Mouse (Mus musculus): ENCODE measurements at regions not wholly inside any gene's neighbourhood (a gene's known extent, or its start where the extent isn't known, plus 50 kb on each side); places are given as distances from the start of the nearest gene placed in this dataset.
A peak's percentile ranks its signal among the peaks of the same experiment; 100 is the strongest.

DNA sequence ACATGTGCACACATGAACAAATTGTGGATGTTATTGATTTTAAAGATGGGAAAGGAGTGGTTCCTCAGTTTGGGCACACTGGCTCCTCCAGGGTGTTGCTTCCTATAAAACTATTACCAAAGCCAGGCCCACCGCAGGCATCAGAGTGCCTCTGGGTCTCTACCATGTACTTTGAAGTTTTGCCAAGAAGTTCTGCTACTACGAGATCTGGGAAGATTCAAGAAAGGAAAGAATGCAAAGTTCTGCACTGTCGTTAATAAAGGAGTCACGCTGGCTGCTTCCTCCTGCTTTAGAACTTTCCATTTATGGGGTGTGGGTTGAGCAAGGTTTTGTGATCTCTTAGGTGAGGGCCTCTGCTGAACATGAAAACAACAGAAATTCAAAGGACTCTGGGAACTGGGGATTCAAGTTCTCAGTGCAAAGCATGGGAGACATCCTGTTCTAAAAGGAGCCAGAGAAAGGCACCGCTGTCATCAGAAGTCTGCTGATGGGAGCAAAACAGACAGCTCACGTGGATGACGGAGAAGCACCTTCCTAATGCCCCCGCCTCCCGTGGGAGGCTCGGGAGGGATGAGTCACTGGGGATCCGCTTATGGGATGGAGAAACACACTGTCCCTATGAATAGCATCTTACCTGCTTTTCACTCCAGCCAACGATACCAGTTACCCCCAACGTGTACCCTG is 394.6 kb upstream of the Kazn start:
- DNase-seq: no peak

DNA sequence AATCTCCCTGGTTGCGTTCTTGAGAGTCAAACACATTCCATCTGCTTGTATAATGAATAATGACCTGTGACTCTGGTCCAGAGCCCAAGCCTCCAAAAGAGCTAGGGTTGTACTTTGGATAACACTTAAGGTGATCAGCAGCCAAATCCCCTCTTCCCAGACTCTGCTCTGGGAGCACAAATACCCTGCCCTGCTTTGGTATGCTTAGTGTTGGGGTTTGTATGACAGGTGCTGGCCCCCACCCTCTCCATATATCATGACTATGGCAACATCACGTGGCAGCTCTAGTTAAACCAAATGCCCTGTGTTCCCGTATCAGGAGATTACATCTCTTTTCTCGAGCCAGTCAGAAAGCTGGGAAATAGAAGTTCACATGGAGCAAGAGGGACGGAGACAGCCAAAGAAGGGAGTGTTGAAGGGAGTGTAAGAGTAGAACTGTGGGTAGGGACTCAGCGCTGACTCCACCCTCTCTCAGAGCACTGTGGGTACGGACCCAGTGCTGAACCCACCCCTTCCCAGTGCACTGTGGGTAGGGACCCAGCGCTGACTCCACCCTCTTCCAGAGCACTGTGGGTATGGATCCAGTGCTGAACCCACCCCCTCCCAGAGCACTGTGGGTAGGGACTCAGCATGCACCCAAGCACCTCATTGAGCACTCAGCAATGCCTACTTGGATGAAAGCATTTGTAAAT is 387.4 kb upstream of the Kazn start:
- DNase-seq: no peak

DNA sequence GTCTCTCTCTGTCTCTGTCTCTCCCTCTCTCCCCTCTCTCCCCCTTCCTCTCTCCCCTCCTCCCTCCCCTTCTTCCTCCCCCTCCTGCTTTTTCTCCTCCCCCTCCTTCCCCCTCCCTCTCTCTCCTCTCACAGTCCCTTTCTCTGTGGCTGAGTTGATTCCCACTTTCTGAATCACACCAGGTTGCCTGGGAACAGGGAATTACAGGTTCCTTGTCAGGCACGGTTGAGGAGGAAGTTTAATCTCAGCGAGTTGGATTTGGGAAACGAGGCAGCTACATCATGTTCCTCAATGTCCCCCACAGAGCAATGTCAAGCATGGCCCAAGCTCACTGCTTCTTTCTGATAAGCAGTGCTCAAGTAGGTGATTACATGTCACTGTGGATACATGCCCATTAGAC is 386.3 kb upstream of the Kazn start:
- DNase-seq: no peak

DNA sequence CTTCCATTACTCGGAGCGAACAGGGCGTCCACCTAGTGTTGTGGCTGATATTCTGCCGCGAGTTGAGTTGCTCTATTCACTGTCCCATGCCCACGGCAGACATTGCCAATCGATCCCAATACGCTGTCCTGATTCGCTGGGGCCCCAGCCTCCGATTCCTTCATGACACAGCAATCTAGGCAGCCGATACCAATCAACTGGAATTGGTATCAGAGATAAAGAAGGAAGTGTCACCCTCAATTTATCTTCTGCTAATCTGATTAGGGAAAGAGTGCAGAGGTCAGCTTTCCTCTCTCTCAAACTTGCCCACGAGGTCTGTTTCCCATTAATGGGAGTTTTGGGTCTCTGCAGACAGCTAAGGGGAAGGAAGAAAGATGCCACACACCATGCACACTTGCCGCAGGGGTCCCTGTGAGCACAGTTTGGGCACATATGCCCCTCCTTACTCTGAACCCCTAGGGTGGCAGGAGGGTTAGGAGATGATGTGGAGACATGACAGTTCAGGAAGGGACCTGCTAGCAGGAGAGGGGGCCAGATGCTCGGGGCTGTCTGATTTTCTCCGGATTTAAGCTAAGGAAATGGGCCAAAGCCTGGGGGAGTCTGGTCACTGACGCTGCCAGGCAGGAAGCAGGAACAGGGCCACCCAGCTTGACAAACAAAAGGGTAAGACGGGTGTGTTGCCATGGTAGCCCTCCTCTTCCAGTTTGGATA is 383.1 kb upstream of the Kazn start:
- no peak for DNase-seq

DNA sequence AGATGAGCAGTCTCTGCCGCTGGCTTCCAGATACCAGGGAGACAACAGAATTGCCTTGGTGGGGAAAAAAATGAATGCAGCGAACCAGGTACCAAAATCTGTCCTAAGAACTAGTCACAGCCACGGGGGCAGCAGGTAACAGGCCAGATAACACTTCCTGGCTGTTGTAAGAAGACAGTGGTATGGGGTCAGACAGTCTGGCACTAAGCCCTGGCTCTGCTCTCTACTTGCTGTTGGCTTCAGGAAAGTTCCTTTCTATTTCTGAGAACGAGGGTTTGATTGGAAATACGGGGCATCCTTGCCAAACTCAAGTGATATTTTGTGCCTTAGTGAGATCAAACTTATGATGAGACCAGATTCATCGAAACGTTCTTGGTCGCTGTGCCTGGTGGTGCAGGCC is 380.2 kb upstream of the Kazn start:
- DNase-seq: no peak

DNA sequence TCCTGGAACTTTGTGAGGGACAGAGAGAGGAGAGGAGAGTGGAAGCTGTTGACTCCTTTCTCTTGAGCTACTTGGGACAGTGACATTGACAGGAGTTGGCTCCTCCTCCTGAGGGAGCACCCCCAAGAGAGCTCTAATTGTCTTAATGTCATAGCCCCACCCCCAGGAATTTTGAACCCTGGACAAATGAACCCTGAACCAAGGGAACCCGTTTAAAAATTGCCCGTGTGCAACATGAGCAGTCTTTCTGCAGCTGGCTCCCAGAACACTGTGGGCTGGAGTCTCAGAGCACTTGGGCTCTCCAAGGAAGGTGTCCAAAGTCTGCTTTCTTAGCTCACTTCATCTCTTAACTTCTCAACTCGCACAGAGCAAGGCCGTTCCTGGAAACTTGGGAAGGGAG is 379.6 kb upstream of the Kazn start:
- peak; percentile 13 for DNase-seq

DNA sequence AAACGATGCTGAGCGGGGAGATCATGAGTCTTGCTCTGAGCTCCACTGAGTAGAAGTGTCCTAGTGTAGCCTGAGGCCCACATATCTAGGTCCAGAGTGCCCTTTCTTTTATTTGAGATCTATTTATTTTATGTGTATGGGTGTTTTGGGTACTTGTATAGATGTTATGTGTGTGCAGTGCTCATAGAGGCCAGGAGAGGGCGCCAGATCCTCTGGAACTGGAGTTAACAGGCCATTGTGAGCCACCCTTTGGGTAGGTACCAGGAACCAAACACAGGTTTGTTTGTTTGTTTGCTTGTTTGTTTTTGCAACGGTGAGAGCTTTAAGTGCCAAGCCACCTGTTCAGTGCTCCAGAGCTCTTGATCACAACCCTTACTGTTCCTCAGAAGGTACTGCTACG is 378.5 kb upstream of the Kazn start:
- peak; percentile 18 for DNase-seq

DNA sequence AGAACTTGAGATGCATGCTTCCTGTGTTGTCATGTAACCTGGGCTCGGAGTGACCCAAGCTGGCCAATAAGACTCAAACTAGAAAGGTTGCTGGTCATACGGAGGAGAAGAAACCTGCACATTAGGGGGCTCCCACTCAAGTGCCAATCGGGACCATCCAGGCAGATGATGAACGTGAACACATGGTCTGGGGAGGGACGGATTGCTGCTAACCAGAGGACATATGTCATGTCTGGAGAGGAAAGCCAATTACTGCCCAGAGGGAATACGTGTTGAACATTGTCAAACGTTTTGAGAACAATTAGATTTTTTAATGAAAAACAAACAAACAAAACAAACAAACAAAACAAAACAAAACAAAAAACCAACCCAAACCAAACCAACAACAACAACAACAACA is 377.7 kb upstream of the Kazn start:
- no peak for DNase-seq

DNA sequence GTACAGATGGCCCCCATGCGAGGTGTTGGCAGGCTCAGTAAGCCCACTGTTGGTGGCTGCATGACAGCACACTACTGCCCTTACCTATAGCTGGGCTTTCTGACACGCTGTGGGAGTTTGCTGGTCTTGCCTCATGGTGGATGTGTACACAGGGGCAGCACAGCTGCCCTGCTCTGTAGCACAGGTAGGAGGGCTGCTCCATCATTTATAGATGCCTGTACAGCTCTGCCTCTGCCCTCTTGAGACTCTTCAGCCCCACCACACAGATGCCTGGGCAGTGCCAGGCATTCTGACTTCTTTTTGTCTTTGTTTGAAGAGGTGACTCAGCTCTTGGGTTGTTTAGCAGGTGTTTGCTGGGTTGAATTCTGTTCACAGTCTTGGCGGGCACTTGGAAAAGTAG is 365.9 kb upstream of the Kazn start:
- no peak for DNase-seq

DNA sequence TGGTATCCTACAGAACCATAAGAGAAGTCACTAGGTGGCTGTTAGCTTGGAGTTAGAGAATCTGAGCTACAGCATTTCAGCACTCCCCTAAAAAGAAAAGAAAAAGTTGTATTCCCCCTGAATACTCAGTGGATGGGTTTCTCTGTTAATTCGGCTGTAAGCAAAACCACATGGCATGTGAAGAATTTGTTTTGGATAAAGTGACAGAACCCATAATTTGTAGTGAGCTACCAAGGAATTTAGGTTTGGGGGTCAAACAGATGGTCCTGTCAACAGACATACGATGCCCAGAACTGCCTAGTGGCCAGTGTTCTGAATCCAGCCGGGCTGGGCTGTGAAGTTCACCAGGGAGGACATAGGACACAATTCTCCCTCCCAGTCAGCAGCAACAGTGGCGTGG is 358.0 kb upstream of the Kazn start:
- no peak for DNase-seq

DNA sequence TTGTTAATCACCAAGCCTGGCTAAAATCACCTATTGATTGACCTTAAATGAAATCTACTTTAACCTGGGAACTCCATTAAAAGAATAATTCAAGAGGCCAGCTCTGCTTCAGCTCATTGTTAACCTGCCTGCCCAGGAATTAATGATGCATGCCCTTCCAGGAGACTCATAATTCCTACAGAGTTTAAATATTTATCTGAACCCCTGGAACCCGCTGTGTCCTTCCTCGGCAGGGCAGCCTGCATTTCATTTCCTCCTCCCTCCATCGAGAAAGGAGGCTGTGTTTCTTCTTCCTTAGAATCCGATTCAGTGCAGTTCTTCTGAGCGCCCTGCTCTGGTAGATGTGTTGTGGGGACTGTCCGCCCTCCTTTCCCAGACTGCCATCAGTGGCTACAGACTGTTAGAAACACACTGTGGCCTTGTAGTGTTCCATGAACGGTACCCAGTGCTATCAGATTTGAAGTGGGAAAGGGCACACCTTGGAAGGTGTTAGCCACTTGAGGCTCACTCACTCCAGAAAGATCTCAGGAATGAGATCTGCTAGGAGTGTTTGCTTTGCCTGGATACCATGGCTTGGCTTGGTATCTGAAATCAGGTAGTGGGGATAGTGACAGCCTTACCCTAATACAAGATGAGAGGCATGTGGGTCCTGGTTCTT is 350.0 kb upstream of the Kazn start:
- peak; percentile 13 for DNase-seq

DNA sequence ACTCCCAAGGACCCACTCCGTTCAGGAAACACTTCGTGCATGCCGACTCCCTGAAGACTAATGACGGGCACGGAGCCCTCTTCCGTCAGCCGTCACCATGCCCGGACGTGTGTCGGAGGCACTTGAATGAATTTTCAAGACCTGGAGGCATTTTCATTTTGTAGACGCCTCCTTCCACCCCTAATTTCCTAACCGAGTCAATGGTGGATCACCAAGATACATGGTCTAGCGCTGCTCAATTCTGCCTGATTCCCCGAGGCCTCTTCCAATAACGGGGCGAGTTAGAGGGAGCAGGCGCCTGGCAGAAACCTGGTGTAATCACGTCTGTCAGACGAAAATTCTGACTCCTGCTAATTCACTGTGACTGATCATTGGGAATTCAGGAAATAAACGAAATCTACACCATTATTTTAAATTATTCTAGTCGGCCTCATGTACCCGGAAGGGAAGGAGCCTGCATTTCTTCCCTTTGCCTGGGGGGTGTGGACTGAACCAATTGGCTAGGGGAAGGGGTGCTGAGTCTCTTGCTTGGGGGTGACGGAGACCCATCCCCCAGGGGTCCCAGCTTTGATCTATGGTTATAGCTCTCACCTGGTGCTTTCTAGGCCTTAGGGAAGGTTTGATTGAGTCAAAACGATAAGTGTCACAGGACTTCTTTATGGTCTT is 349.4 kb upstream of the Kazn start:
- peak; percentile 13 for DNase-seq

DNA sequence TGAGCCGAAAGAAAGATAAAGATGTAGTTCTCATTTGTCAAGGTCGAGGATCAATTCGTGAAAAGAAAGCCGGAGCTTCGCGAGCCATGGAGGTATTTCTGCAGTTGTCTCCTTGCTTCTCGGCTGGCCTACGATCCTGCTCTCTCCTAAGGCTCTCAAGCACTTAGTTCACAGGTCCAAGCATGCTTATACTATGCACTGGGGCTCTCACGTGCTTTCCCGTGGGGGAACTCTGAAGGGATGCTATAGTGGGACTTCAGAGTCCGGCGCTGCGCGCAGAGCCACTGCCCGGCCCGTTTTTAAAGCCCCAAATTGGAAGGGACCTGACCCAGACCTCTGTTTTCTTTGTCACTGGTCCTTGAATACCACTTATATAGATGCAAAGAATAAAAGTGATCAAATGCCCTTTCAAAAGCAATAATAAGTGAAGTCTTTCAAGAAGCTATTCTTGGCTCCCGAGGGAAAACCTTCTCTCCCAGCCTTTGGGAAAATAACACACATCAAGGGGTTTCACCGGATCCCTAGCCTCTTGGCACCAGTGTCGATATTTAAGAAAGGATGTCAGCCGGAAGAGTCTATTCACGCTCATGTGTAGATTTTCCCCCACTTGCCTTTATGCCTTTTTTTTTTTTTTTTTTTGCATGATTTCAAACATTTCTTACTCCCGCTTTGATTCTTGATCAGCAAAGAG is 348.3 kb upstream of the Kazn start:
- no peak for DNase-seq

DNA sequence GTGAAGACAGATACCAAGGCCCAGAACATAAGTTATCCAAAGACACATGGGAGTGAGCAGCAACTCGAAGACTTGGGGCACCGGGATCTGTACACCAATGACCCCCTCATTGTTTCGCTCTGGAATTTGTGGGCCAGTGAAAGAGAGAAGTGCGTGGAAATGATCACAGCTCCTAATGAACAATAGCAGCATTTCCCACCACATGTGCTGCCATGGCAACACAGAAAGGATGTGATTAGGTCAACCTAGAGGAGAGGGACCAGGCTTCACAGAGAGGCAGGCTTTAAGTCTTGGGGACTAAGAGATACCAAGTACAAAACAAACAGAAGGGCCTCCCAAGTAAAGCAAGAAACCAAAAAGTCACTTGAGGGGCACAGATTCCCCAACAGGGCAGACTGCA is 339.3 kb upstream of the Kazn start:
- DNase-seq: no peak

DNA sequence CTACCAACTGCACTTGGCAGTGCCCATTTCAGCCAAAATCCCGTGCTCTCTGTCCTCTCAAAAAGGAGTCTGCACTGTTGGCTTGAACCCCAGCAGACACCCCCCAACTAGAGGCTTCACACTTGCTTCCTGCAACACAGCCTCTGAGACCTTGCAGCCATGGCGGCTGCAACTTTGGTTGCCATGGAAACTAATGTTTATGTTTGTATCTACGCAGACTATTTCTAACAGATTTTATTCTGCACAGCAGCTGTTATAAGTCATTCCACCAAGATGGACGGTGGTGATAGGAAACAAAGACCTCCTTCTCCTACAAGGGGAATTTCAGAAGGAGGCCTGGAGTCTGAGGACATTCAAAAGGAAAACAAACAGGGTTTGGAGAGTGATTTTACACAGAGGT is 338.3 kb upstream of the Kazn start:
- DNase-seq: no peak

DNA sequence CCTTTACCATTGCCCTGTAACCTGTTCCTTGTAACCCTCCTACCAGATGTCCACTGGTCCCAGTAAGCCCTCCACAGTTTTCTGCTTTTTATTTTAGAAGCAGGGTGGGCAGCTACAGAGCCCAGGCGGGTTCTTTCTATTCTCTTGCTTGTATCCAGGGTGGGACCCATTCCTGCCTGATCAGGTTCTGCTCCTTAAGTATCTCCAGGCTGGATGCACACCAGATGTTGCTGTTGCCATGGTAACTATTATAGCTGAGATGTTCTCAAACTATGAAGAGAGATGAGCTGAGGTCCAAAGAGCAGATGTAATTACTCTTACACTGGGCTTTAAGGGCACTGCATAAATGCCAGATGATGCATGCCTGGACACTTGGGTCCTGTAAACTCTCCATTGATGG is 335.3 kb upstream of the Kazn start:
- DNase-seq: no peak

DNA sequence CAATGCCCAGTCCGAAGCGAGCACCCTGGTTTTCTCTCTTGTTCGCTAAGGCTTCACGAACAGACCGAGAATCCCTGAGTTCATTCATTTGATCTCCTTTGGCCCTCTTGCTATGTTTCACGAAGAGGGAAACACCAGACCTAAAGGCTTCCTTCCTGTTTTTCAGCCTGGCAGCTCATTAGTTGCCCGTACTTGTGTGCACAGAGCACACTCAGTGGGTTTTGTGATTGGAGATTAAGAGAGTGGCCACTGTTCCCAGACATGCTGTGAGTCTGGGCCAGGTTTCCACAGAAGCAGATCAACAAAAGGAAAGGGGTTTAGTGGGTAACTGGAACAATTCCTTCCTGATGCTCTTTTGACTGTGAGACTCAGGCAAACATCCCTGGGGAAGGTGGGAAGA is 331.5 kb upstream of the Kazn start:
- no peak for DNase-seq

DNA sequence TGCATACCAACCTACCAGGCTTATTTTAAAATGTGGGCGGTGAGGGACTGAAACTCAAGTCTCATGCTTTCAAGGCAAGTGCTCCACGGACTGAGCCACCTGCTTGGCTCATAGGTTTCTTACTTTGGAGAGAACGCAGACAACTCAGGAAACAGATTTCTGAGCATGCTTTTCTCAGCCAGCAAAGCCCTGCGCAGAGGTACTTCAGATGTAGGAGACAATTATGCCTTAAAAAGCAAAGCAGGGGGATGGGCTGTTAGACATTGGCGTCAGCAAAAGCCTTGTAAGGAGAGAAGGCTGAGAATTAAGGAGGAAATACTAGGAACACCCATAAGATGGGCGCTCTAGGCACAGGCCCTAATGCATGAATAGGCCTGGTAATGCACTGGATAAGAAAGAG is 329.4 kb upstream of the Kazn start:
- DNase-seq: no peak

DNA sequence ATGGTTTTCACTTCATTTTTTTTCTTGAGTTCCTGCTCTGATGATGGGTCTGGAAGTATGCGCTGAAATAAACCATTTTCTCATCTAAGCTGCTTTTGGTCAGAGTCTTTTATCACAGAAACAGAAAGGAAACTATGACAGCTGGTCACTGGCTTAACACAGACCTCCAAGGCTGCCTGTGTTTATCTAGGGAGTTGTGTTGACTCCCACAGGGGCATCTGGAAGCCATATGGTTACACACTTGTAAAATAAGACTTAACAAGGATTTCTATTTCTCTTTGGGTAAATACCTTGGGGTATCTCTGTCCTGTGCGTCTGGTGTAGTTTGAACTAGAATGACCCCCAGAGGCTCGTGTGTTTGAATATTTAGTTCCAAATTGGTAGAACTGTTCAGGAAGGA is 315.5 kb upstream of the Kazn start:
- DNase-seq: no peak

DNA sequence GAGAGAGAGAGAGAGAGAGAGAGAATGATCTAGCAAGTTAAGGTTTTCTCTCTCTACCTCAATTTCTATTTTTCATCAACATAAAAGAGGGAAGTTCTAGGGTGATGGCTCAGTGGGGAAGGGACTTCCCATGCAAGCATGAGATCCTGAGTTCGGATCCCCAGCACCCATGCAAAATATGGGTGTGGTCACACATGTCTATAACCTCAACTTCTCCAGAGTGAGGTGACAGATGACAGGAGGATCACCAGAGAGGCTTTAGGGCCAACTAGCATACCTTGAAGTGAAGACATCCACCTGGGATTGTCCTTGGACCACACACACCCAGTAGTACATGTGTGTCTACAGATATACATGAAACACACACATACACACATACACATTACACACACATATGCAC is 306.7 kb upstream of the Kazn start:
- DNase-seq: no peak

DNA sequence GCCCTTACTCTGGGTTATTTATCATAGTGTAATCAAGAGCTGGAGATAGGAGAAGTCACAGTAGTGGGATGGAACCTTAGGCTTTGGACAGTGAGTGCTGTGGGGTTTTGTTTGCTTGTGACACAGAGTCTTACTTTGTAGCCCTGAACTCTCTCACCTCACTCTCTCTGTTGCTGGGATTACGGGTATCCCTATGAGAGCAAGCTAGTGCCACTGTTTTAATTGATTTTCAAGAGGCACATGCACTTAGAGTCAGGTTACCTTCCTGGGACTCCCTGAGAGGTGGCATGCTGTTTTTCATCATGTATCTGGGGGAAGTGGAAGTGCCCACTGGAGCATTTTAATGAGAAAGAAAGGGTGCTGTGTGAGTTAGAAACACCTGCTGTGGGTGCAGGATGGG is 306.0 kb upstream of the Kazn start:
- no peak for DNase-seq

DNA sequence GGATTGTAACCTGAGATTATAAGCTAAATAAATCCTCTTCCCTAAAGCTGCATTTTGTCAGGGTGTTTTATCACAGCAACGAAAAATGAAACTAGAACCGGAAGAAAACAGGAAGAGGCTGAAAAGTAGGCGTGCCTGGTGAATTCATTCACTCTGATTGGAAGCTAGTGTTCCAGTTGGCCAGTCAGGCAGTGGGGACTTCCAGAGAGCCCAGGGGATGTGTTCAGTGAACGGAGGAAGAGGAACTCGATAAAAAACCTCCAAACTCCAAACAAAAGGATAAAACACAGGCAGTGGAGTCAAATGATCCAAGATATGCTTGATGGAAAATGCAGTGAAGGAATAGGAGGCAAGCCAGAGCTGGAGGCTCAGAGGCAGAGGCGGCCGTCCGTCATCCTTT is 305.5 kb upstream of the Kazn start:
- peak; percentile 5 for DNase-seq
